Mouse (Mus musculus): ENCODE data around the gene Syt11. TPM values are rescaled to one million over a fixed set of nuclear protein-coding genes. Genes with fewer than 3 reads are reported as not detected.
"Not testable (repeated sequence)": the region's sequence is repeated elsewhere in the genome, so short reads cannot be mapped to it uniquely, and the experiment has no call there.

Gene Syt11
- polyA plus RNA-seq (2015; fragmentation: Nextera tagmentation; extraction: Ambion mirVana), result 8.1 and 8.2 TPM in 2 replicates

GRCm38 (mm10) chr3:88774939-88775841 is at the start of gene Syt11:
TSS of gene Syt11 (minus strand) at chr3:88775164.
- not testable (repeated sequence) for H3K27ac ChIP-seq (ENCODE audit: low read length); H3K27me3 ChIP-seq (ENCODE audit: control insufficient read depth, insufficient read depth, low read length); H3K36me3 ChIP-seq (ENCODE audit: control insufficient read depth, insufficient read depth); H3K4me1 ChIP-seq (ENCODE audit: control insufficient read depth, insufficient read depth, low read length); H3K9me3 ChIP-seq (replicated peaks; ENCODE audit: control insufficient read depth, low read length)
- ATAC-seq (replicated peaks; ENCODE audit: extremely low read depth, insufficient read depth, low FRiP score), result peak; percentile 71
- H3K9ac ChIP-seq (ENCODE audit: low read length), result peak within 1 kb of the TSS; percentile 54
- H3K4me2 ChIP-seq (ENCODE audit: low read depth, low read length), result peak within 1 kb of the TSS; percentile 56
- H3K4me3 ChIP-seq (ENCODE audit: low read length), result peak within 1 kb of the TSS; percentile 46
- 5% methylated on average over 31 of the region's 51 CpGs for WGBS

GRCm38 (mm10) chr3:88803910-88804540 is 29.1 kb upstream of the Syt11 start:
- no peaks in the 10 kb centered on the region for H3K36me3 ChIP-seq (ENCODE audit: control insufficient read depth, insufficient read depth)
- no peaks in the 10 kb centered on the region for H3K4me1 ChIP-seq (ENCODE audit: control insufficient read depth, insufficient read depth, low read length)
- H3K27ac ChIP-seq (ENCODE audit: low read length), result no peak overlapping the region; the same call in 1 of the 2 replicates
- ATAC-seq (replicated peaks; ENCODE audit: extremely low read depth, insufficient read depth, low FRiP score), result no peak
- 89% methylated on average over 5 of the region's 5 CpGs for WGBS
- H3K4me2 ChIP-seq (ENCODE audit: low read depth, low read length), result no peak overlapping the region
- no peaks in the 10 kb centered on the region for H3K9me3 ChIP-seq (replicated peaks; ENCODE audit: control insufficient read depth, low read length)
- H3K9ac ChIP-seq (ENCODE audit: low read length), result no peak overlapping the region
- H3K4me3 ChIP-seq (ENCODE audit: low read length), result no peak overlapping the region
- H3K27me3 ChIP-seq (ENCODE audit: control insufficient read depth, insufficient read depth, low read length), result no peaks in the 10 kb centered on the region

- not testable (repeated sequence) for H3K27ac ChIP-seq (ENCODE audit: low read length); H3K36me3 ChIP-seq (ENCODE audit: control insufficient read depth, insufficient read depth); H3K9me3 ChIP-seq (replicated peaks; ENCODE audit: control insufficient read depth, low read length); H3K9ac ChIP-seq (ENCODE audit: low read length); ATAC-seq (replicated peaks; ENCODE audit: extremely low read depth, insufficient read depth, low FRiP score); H3K4me2 ChIP-seq (ENCODE audit: low read depth, low read length); H3K27me3 ChIP-seq (ENCODE audit: control insufficient read depth, insufficient read depth, low read length); H3K4me1 ChIP-seq (ENCODE audit: control insufficient read depth, insufficient read depth, low read length); H3K4me3 ChIP-seq (ENCODE audit: low read length)
- 84% methylated on average over 6 of the region's 6 CpGs for WGBS
These were observed 22.5 kb upstream of the Syt11 start for GRCm38 (mm10) chr3:88797507-88797906.

GRCm38 (mm10) chr3:88788033-88788432 is 13.1 kb upstream of the Syt11 start:
- WGBS, result no CpG with 5 or more reads among the region's 4 CpGs
- not testable (repeated sequence) for H3K9ac ChIP-seq (ENCODE audit: low read length); H3K27me3 ChIP-seq (ENCODE audit: control insufficient read depth, insufficient read depth, low read length); H3K4me1 ChIP-seq (ENCODE audit: control insufficient read depth, insufficient read depth, low read length); H3K36me3 ChIP-seq (ENCODE audit: control insufficient read depth, insufficient read depth); H3K4me2 ChIP-seq (ENCODE audit: low read depth, low read length); H3K27ac ChIP-seq (ENCODE audit: low read length); H3K9me3 ChIP-seq (replicated peaks; ENCODE audit: control insufficient read depth, low read length); H3K4me3 ChIP-seq (ENCODE audit: low read length)
- ATAC-seq (replicated peaks; ENCODE audit: extremely low read depth, insufficient read depth, low FRiP score), result 0 out of 2 replicates have a peak, but pooled peaks have one; percentile 58

GRCm38 (mm10) chr3:88786805-88787204 is 11.8 kb upstream of the Syt11 start:
- WGBS, result no CpG with 5 or more reads among the region's 8 CpGs
- H3K4me2 ChIP-seq (ENCODE audit: low read depth, low read length); H3K9ac ChIP-seq (ENCODE audit: low read length); H3K4me3 ChIP-seq (ENCODE audit: low read length); H3K36me3 ChIP-seq (ENCODE audit: control insufficient read depth, insufficient read depth); H3K27ac ChIP-seq (ENCODE audit: low read length); ATAC-seq (replicated peaks; ENCODE audit: extremely low read depth, insufficient read depth, low FRiP score); H3K4me1 ChIP-seq (ENCODE audit: control insufficient read depth, insufficient read depth, low read length); H3K27me3 ChIP-seq (ENCODE audit: control insufficient read depth, insufficient read depth, low read length); H3K9me3 ChIP-seq (replicated peaks; ENCODE audit: control insufficient read depth, low read length): not testable (repeated sequence)

- H3K4me2 ChIP-seq (ENCODE audit: low read depth, low read length); H3K9ac ChIP-seq (ENCODE audit: low read length); H3K4me1 ChIP-seq (ENCODE audit: control insufficient read depth, insufficient read depth, low read length); H3K36me3 ChIP-seq (ENCODE audit: control insufficient read depth, insufficient read depth); H3K27ac ChIP-seq (ENCODE audit: low read length); H3K9me3 ChIP-seq (replicated peaks; ENCODE audit: control insufficient read depth, low read length); H3K27me3 ChIP-seq (ENCODE audit: control insufficient read depth, insufficient read depth, low read length); H3K4me3 ChIP-seq (ENCODE audit: low read length): not testable (repeated sequence)
- 79% methylated on average over 1 of the region's 4 CpGs for WGBS
- ATAC-seq (replicated peaks; ENCODE audit: extremely low read depth, insufficient read depth, low FRiP score), result peak; percentile 60; the same call in 1 of the 2 replicates
These were observed 11.4 kb upstream of the Syt11 start for GRCm38 (mm10) chr3:88786323-88786722.

GRCm38 (mm10) chr3:88784889-88785288 is 9.9 kb upstream of the Syt11 start:
- H3K36me3 ChIP-seq (ENCODE audit: control insufficient read depth, insufficient read depth), result peaks cover 5% of the 10 kb centered on the region; the same call in 1 of the 2 replicates
- H3K4me3 ChIP-seq (ENCODE audit: low read length), result no peak overlapping the region
- WGBS, result 90% methylated on average over 5 of the region's 5 CpGs
- H3K9ac ChIP-seq (ENCODE audit: low read length), result no peak overlapping the region
- ATAC-seq (replicated peaks; ENCODE audit: extremely low read depth, insufficient read depth, low FRiP score), result no peak
- no peaks in the 10 kb centered on the region for H3K27me3 ChIP-seq (ENCODE audit: control insufficient read depth, insufficient read depth, low read length)
- no peak overlapping the region for H3K4me2 ChIP-seq (ENCODE audit: low read depth, low read length)
- no peaks in the 10 kb centered on the region for H3K4me1 ChIP-seq (ENCODE audit: control insufficient read depth, insufficient read depth, low read length)
- no peak overlapping the region for H3K27ac ChIP-seq (ENCODE audit: low read length)
- no peaks in the 10 kb centered on the region for H3K9me3 ChIP-seq (replicated peaks; ENCODE audit: control insufficient read depth, low read length)

- 82% methylated on average over 6 of the region's 6 CpGs for WGBS
- not testable (repeated sequence) for H3K27ac ChIP-seq (ENCODE audit: low read length); H3K9ac ChIP-seq (ENCODE audit: low read length); H3K27me3 ChIP-seq (ENCODE audit: control insufficient read depth, insufficient read depth, low read length); H3K9me3 ChIP-seq (replicated peaks; ENCODE audit: control insufficient read depth, low read length); ATAC-seq (replicated peaks; ENCODE audit: extremely low read depth, insufficient read depth, low FRiP score); H3K4me3 ChIP-seq (ENCODE audit: low read length); H3K4me2 ChIP-seq (ENCODE audit: low read depth, low read length); H3K4me1 ChIP-seq (ENCODE audit: control insufficient read depth, insufficient read depth, low read length); H3K36me3 ChIP-seq (ENCODE audit: control insufficient read depth, insufficient read depth)
These were observed 1.8 kb downstream of the Syt11 start for GRCm38 (mm10) chr3:88773163-88773562.

- H3K27me3 ChIP-seq (ENCODE audit: control insufficient read depth, insufficient read depth, low read length); H3K9ac ChIP-seq (ENCODE audit: low read length); H3K9me3 ChIP-seq (replicated peaks; ENCODE audit: control insufficient read depth, low read length); H3K36me3 ChIP-seq (ENCODE audit: control insufficient read depth, insufficient read depth); H3K27ac ChIP-seq (ENCODE audit: low read length); H3K4me1 ChIP-seq (ENCODE audit: control insufficient read depth, insufficient read depth, low read length); H3K4me3 ChIP-seq (ENCODE audit: low read length): not testable (repeated sequence)
- peak; percentile 49 for ATAC-seq (replicated peaks; ENCODE audit: extremely low read depth, insufficient read depth, low FRiP score)
- WGBS, result 1% methylated on average over 18 of the region's 19 CpGs
- H3K4me2 ChIP-seq (ENCODE audit: low read depth, low read length), result peak overlapping the region; percentile 41; the same call in 1 of the 2 replicates
These were observed 2.6 kb downstream of the Syt11 start for GRCm38 (mm10) chr3:88772399-88772798.

Data from heart, embryonic 16.5 days (tissue).